Mouse (Mus musculus) left cerebral cortex, postnatal 14 days (tissue): Measurements from ENCODE around the gene Mgp. TPM values are rescaled to one million over a fixed set of nuclear protein-coding genes. Genes with fewer than 3 reads are reported as not detected.

ENCODE experiments used
- DNase-seq, 2 experiments: peaks; one replicate each; pipeline ENCODE4 v3.0.0; 2021 to 2022; ENCODE audit warnings: low spot score in 2 of 2, mixed read lengths in 1 of 2
- intact Hi-C: fragments of 180-260 bp; cut with DNase I; formaldehyde crosslinking; loops from one replicate; pipeline ENCODE4 v1.15.1; 2025
- long read RNA-seq, 2 experiments: library from polyadenylated mRNA; stranded (forward); transcript quantifications; one replicate each; pipeline ENCODE4 v2.0.0; 2021
- total RNA-seq, 2 experiments: library from RNA; stranded (reverse); gene quantifications; 2 replicates each; pipeline ENCODE4 v1.2.3; 2021

Mgp gene
- 10 to 100 TPM; 44.9 to 54.4 TPM for total RNA-seq
- long read RNA-seq, experiment 1, transcript Mgp-201 (4 exons, 617 nt), result major isoform, 13 of 14 reads
- long read RNA-seq, experiment 1, partial matches to known transcripts, result 1 of 14 reads
- long read RNA-seq, experiment 1, other reads (novel, unspliced or antisense), result 0 of 14 reads
- long read RNA-seq, experiment 2, transcript Mgp-201 (4 exons, 617 nt), result major isoform, 10 of 11 reads
- long read RNA-seq, experiment 2, partial matches to known transcripts, result 1 of 11 reads
- long read RNA-seq, experiment 2, other reads (novel, unspliced or antisense), result 0 of 11 reads

DNA sequence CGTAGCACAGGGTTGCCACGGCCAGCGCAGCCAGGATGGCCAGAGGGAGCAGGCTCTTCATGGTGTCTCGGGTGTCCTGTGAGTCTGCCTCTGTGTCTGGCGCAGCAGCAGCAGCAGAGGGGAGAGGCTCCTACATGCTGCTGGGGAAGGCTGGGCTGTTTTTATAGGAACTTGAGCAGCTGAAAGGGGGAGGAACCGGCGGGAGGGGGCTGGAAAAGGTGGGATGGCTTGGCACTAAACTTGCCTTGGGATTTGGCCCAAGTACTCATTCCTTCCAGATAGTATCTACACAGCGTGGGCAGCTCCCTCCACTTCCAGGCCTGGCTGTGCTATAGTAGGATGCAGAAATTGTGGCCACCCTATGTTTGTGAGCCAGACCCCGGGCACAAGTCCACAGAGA, at the start of gene Mgp:
TSS of gene Mgp (minus strand) at position 154 of the 400 bp plus-strand sequence.
- intact Hi-C loops, result no loop called here
- DNase-seq, result peak; percentile 33 to 35

DNA sequence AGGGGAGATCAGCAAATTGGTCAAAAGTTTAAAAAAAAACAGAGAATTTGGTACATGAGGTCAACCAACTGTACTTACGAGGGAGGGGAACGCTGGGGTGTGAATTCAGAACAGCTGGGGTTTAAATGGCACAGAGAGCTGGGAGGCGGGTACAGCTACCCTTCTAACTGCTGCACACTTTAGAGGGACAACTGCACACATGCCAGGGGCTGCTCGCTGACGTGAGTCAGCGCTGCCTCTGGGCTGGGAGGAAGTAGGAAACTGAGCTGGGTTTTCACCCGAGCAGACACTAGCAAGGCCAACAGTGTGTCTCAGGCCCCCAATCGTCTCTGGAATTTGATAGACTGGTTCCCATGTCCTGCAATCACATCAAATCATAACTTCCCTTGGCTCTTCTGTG, 49.4 kb upstream of the Mgp start:
- no peak for DNase-seq
- intact Hi-C loops, result no loop called here

DNA sequence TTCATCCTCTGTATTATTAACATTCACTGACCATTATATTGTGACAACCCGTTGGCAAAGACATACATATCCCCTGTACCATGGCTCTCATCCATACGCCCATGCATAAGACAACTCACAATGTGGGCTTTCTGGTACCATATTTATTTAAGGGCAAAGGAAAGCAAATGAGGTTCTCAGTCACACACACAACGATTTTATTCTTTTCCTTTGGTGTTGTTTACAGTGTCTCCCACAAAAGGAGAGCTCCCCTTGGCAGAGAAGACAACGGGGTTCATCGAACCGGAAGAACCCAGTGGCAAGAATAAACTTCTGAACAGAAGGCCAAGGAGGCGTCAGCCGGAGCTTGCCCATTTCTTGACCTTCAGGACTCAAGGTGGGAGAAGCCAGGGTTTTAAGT, 47.9 kb upstream of the Mgp start, which contains the start of gene Pde6h:
TSS of gene Pde6h (plus strand) at position 301 of the 400 bp plus-strand sequence.
- DNase-seq, result no peak
- intact Hi-C loops, result loop anchor here (5.0 kb wide), 1 partner anchor 44 kb away; no protein-coding TSS in a partner anchor

DNA sequence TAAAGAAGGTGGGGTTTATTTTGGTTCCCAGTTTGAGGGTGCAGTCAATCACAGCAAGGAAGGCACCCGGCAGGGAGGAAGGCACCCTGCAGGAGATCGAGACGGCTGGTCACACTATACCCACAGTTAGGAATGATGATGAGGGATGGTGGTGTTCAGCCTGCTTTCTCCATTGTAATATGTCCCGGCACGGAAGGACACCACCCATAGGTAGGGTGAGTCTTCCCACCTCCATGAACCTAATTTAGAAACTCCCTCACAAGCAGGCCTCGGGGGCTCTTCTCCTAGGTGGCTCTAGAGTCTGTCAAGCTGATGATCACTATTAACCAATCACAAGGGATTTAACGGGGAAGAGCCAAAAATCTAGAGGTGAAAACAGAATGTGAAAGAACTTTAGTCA, 47.2 kb upstream of the Mgp start:
- no peak for DNase-seq
- intact Hi-C loops, result loop anchor here (5.0 kb wide), 1 partner anchor 44 kb away; no protein-coding TSS in a partner anchor

DNA sequence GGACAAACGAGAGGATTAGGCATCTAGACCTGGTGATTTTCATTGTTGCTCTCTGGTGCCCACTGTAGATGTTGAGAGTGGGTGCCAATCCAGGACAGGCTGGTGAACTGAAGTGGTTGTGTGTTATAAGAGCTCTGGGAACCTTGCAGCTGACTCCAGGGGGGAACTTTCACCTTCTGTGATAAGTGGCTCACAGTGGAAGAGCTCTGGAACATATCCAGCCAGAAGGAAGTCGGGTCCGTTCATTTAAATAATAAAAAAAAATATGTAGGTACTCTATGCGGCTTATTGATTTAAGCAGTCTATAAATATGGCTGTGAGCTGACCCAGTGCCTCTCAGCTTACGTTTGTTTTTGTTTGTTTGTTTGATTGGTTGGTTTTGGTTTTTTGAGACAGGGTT, 46.5 kb upstream of the Mgp start, which contains the start of gene Erp27:
TSS of gene Erp27 (minus strand) at position 101 of the 400 bp plus-strand sequence.
- intact Hi-C loops, result loop anchor here (5.0 kb wide), 1 partner anchor 45 kb away; no protein-coding TSS in a partner anchor
- DNase-seq, result no peak

DNA sequence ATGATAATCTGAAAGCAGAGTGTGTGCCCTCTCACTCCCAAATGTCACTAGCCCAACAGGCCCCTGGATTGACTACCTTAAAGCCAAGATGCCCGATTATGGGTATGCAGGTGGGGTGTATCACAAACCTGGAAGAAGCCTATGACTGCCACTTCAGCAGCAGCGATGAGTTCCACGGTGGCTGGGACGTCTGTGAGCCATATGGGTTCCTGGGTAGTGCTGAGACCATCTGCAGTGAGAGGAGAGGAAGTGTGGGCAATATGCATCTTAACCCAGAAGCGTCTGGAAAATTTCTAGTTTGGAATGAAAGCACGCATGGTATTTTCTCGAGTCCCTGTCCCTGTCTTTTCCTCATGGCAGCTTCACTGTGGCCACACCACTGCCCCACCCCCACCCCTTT, 46.0 kb upstream of the Mgp start:
- peak in 1 of 2 experiments; percentile 51 for DNase-seq
- intact Hi-C loops, result loop anchor here (5.0 kb wide), 1 partner anchor 46 kb away; no protein-coding TSS in a partner anchor

DNA sequence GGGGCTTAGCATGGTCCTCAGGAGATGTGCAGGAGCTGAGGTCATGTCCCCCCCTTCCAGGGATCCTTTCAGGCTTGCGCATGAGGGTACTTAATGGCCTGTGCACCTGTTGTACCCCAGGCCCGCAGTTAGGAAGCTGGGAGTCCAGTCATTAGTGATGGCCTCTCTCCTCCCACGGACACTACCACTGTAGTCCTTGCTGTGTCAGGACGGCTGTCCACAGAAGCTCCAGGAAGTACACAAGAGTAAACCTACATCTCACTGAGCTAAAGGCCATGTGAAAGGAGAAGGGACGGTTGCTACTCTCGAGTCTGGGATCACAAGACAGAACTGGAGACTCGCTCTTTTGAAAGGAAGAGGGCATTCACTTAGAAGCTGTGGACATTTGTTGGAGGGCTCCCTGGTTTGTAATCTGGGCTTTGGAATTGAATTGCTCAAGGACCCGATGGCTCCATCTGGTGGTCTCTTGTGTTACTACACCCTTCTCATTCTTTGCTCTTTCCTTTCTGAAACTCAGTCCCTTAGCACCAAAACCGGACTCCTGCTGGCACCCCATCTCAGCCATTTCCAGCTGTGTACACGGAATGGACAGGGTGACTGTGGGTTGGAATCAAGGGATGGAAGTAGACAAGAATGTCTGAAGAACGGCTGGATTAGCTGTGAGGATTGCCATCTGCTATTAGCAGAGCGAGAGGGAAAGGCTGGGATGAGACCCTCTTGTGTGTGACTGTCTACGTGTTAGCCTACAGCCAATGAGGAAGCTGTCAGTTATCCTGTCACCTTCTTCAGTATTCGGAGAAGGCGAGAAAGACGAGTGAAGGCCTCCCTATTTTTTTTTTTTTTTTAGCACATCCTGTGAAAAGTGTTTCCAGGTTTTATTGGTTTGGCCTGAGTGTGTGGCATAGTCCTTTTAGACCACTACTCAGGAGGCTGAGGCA, 45.0 kb upstream of the Mgp start:
- peak; percentile 89 for DNase-seq

DNA sequence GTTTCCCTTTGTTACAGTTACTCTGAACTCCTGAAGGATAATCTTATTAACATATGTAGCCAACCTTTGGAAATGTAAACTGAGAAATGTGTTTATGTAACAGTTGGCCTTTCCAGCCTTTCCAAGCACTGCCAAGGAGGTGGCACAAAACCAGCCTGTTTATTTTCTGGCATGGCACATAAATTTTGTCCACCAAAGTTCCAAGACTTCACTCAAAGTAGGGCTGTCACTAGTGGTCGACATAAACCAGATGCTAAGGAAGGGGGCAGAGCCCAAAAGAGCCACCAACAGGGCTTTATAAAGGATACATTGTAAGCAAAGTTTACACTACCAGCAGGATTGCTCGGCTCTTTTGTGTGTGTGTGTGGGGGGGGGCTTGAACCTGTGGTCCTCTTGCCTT, 42.3 kb upstream of the Mgp start:
- no peak for DNase-seq
- intact Hi-C loops, result no loop called here

More for the DNA sequence above, 45.0 kb upstream of the Mgp start:
- intact Hi-C loops, result loop anchor here (1.0 to 5.0 kb wide), 2 partner anchors 47 to 59 kb away; no protein-coding TSS in a partner anchor

DNA sequence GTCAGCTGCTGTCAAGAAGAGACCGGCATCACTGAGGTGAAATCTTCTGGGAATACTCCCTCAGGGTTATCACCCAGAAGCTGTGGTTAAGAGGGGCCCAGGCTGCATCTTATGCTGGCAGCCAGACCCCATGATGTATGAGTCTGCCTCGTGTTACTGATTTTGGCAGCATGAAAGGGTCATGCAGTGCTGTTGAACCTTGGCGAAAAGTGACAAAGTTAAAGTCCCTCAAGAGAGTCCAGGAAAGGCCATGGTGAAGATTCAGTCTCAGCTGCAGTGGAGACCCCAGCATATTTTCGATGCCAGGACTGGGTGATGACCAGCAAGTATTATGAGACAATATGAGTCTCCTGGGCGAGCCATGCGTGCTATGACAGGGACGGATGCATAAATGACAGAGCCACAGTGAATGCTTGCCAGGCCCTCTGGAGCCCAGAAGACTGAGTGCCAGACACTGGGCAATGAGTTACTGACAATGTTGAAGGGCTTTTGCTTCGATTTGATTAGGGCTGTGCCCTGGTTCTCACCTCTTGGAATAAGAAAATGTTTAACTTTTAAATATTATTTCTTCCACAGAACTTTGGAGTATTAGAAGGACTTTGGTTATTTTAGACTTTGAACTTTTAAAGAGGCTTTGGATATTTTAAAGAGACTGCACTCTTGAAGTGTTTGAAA, 40.2 kb upstream of the Mgp start:
- intact Hi-C loops, result no loop called here
- no peak for DNase-seq

DNA sequence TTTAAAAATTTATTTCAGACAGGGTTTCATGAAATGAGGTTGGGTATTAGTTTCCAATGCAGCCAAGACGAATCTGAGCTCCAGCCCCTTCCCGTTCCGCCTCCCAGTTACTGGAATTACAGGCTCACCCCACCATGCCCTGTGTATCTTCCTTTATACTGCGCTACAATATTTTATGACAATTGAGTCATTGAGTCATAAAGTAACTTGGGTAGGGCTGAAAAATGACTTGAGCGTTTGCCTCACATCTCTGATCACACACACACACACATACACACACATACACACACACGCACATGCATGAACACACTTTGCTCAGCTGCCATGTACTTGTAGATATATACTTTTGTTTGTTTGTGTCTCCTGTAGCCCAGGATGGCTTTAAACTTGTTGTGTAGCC, 38.6 kb upstream of the Mgp start:
- intact Hi-C loops, result no loop called here
- DNase-seq, result no peak

DNA sequence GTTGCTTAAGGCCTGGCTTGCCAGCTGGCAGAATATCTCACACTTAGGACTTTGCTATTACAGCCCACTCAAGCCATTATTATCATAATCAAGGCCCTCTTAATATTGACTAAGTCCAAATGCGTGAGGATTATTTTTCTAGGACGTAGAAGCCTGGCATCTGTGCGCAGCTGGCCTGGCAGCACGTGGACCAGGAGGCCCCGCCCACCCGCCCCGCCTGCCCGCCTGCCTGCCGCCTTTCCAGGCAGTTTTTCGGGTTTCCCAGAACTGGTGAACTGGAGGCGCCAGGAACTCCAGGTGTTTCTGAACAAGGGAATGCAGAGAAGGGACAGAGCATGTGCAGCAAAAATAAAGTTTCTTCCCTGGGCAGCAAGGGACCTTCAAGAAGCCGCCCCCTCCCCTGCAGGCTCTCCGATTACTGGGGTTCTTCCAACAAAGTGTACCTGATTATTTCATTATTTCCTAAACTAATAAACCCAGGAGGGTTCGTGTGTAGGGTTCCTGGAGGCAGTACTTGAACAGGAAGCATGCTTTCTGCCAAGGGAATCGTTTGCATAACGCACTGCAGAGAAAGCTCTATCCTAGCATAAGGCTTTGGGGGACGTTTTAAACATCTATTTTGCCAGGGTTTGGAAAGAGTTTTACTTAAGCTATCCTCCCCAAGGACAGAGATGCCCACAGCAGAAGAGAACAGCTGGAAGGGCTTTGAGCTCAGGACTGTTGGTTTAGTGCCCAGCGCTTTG, 37.9 kb upstream of the Mgp start:
- intact Hi-C loops, result no loop called here

DNA sequence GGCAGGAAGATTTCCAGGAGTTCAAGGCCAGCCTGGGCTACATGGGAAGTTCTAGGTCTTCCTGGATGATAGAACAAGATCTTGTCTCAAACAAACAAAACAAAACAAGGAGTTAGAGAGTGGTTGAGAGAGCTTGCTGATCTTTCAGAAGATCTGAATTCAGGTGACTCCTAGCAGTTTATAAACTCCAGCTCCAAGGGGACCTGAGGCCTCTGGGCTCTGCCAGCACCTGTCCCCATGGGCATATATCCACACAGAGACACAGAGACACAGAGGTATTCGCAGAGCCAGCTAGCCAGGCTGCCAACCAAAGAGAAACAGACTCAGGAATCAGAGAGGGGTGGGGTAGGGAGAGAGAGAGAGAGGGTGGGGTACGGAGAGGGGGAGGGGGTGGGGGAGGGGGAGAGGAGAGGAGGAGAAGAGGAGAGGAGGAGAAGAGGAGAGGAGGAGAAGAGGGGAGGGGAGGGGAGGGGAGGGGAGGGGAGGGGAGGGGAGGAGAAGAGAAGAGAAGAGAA, 37.2 kb upstream of the Mgp start:
- no peak for DNase-seq
- intact Hi-C loops, result no loop called here

More for the DNA sequence above, 37.9 kb upstream of the Mgp start:
- DNase-seq, result no peak

DNA sequence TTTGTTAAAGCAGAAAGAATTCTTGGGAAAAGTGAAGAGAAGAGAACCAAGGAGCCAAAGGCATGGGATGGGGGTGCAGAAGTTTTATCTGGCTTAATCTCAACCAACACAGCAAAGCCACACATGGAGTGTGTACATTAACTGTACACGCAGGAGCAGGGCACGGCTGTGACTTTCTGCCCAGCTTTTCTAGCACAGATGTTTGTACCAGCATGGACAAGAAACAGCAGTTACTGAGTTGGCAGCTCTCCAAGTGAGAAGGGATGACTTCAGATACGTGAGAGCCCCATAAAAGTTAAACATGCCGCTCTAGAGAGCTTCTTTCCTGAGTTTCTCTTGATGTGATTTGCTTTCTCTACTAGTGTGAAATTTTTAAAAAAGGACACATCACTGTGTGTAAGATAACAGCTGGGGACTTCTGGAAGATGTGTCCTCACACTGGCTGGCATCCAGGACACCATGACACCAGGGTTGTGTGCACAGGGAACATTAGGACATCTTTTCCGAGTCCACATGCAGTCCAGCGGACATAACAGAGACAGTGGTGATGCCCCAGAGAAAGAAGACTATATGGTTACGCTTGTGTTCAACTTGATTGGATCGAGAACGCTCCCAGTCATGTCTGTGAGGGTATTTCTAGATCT, 34.7 kb upstream of the Mgp start:
- no peak for DNase-seq
- intact Hi-C loops, result no loop called here

DNA sequence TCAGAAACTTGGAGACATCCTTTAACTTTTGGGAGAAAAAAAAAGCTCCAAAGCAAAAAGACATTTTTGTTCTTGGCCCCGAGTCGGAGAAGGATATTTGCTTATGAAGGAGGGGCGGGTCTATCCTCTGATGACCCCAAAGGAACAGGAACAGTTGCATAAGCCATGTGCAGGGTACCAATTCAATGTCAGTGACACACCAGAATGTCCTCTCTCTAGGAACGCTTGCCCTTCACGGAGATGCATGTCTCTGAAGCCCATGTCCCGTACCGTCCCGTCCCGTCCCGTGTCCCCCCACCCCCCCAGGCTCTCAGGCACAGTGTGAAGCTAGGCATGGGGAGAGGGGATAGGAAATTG, 31.3 kb upstream of the Mgp start:
- no peak for DNase-seq
- intact Hi-C loops, result no loop called here

DNA sequence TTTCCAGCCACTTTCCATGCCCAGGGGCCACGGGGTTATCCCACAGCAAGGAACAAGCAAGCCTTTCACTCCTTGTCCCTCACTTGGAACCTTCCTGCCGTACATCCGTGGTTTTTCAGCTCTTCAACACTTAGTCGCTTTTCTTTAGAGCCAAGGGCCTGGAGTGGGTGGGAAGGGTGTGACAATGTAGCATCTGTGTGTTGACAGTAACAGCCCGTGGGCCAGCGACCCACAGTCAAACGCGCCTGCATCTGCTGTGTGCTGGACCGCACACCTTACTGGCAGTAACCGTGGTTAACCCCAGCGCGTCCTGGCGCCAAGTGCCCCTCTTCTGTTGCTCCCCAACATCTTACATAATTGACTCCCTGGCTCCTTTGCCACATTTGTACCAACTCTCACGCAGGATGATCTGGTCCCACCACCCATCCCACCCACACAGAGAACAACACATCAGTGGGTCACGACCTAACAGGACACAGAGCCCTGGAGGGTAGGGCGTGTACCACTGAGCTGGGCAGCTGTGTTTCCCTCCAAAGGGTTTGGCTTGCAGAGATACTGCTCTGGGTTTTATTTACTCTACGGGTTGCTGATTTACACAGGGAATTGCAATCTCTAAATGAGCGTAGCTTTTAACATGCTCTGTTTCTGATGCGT, 30.8 kb upstream of the Mgp start:
- intact Hi-C loops, result no loop called here
- DNase-seq, result no peak

DNA sequence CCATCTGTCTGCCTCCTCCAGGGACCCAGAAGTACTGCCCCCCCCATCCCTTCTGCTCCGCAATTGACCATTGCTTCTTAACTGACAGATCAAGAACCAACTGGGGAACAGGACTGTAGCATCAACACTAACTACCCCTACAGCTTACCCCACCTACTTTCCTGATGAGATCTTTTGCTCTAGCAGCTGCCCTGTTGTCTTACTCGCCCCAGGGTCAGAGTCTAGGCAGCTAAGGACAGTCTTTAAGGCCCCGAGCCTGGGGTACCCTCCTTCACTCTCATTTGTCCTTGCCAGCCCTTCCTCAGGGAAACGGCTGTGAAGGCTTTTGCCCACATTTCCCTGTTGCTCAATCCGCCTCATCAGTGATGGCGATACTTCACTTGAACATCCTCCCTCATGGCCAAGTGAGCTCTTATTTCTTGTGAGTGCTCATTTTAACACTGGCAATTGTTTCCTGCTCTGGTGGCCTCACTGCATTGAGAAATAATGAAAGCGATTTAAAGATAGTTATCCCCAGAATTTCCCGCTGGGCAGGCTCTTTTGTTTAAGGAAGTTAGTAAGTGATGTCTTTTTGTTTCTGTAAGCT, 28.4 kb upstream of the Mgp start:
- DNase-seq, result no peak
- intact Hi-C loops, result no loop called here

DNA sequence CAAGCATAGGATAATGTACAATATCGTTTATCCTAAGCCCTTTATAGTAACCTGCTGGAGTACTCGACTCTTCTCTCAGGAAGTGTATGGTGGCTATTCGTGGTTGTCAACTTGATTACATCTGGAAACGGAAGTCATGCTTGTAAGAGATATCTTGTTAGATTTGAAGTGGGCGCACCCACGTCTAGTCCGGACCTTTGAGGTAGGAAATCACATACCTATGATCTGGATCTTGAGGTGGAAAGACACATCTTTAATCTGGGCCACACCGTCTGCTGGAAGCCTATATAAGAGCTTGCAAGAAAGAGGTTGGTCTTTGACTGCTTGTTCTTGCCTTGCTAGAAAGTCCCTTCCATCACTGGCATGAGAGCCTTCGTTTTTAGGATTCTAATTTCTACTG, 26.9 kb upstream of the Mgp start:
- DNase-seq, result no peak
- intact Hi-C loops, result no loop called here

DNA sequence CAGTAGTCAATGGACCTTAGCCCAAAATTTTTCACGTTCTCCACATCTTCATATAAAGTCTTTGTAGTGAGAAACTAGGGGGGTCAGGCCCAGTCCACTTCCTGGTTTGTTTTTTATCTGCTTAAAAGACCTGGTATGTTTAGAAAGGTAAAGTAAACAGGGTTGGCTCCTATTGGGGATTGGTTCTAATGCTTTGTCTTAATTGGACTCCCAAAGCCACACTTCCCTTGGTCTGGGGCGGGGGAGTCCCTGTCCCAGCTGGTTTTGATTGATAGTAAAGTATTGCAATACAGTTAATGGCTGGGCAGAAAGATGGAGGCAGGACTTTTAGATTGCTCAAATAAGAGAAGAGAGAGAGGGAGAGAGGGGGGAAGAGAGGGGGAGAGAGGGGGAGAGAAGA, 25.4 kb upstream of the Mgp start:
- intact Hi-C loops, result no loop called here
- no peak for DNase-seq
